Mouse (Mus musculus): Measurements from ENCODE around the gene Traf1.

DNA sequence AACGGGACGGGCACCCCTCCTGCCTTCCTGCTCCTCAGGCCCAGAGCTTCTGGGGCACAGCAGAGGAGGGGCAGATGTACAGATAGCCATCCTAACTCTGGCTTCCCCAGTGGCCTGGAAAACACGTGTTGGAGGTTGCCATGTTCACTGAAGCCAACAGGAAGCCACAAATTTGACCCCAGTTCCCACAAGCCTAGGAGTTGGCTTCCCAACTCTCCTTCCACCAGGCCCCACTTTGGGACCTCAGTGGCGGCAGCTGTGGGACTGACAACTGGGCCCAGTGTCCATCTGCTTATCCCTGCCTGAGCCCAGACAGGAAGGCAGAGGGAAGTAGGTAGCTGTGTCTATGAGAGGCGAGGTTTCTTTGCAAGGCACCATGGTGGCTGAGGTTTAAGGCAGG is 67.6 kb downstream of the Traf1 start:
- TF ChIP-seq CTCF (IDR thresholded peaks at IDR 0.05; ENCODE audit: extremely low read depth, insufficient read depth, low read length) (no peak), POLR2A (IDR thresholded peaks at IDR 0.05; ENCODE audit: extremely low read depth, insufficient read depth, low read length) (no peak)

Measured in cortical plate, adult 2 months (tissue).